Mouse (Mus musculus) urinary bladder, postnatal 25 days (tissue): ENCODE measurements around the gene Lrig2.

Source experiments
- DNase-seq: peaks from one replicate; pipeline ENCODE4 v3.0.0; 2022; ENCODE audit warnings: low spot score

Lrig2 gene

GRCm38 (mm10) chr3:104367912-104368311 lies 143.8 kb downstream of the Lrig2 start:
- no peak for DNase-seq

- no peak for DNase-seq
Observed at GRCm38 (mm10) chr3:104361814-104362213, 149.9 kb downstream of the Lrig2 start.

- peak; percentile 25 for DNase-seq
Observed at GRCm38 (mm10) chr3:104360325-104360724, 151.4 kb downstream of the Lrig2 start.

- DNase-seq: no peak
Observed at GRCm38 (mm10) chr3:104359225-104360135, 152.2 kb downstream of the Lrig2 start.

- no peak for DNase-seq
Observed at GRCm38 (mm10) chr3:104358747-104359146, 153.0 kb downstream of the Lrig2 start.

- no peak for DNase-seq
Observed at GRCm38 (mm10) chr3:104356106-104356505, 155.6 kb downstream of the Lrig2 start.

GRCm38 (mm10) chr3:104353884-104354283 lies 157.8 kb downstream of the Lrig2 start:
- no peak for DNase-seq

GRCm38 (mm10) chr3:104352358-104353060 lies 159.2 kb downstream of the Lrig2 start:
- no peak for DNase-seq

- DNase-seq: no peak
Observed at GRCm38 (mm10) chr3:104350253-104350945, 161.3 kb downstream of the Lrig2 start.

GRCm38 (mm10) chr3:104349847-104350228 lies 161.9 kb downstream of the Lrig2 start:
- no peak for DNase-seq

- DNase-seq: no peak
Observed at GRCm38 (mm10) chr3:104349203-104349846, 162.4 kb downstream of the Lrig2 start.
